ENCODE assay signal across 20 mouse cellular contexts in genomic region chr2:157824249-157824648, GRCm38 (mm10).
DNase-seq lines count a peak whose midpoint lies in the region; ATAC-seq and TF ChIP-seq lines count a peak whose summit lies in the region.
"Had no signal": no experiment of that assay in that cellular context is flagged by ENCODE, and none has a peak within 500 bp of the region (broad histone marks: within the 10 kb centered on the region; RNA-seq: fewer than 3 reads in every experiment).

No protein-coding gene starts in this region.

- no peak overlapping the region for H3K4me3 ChIP-seq in heart, embryonic 11.5 days (ENCODE audit: low read depth, low read length)
- no peak overlapping the region for H3K4me3 ChIP-seq in heart, embryonic 15.5 days
- no peak overlapping the region for H3K4me3 ChIP-seq in ES-Bruce4 (ENCODE audit: low read depth, low read length)
- no peak overlapping the region for H3K4me3 ChIP-seq in ES-E14 (ENCODE audit: insufficient read depth in 1 of 2, low read depth in 1 of 2, low read length in 2 of 2, poor library complexity in 1 of 2, severe bottlenecking in 1 of 2)
- no peak overlapping the region for H3K4me3 ChIP-seq in limb, embryonic 10.5 days
- H3K4me3 ChIP-seq: embryonic facial prominence, embryonic 13.5 days; forebrain, embryonic 13.5 days; hindbrain, embryonic 10.5 days; intestine, embryonic 15.5 days had no signal

- in situ Hi-C loops in ES-E14 (cut with MboI; ENCODE audit: low sequenced_read_pairs in 2 of 2, unreplicated experiment in 2 of 2): no loop called here

- ATAC-seq in heart, embryonic 11.5 days (replicated peaks; ENCODE audit: insufficient number of reproducible peaks, low FRiP score, low TSS enrichment): no peak
- no peak for ATAC-seq in heart, embryonic 15.5 days (replicated peaks; ENCODE audit: insufficient number of reproducible peaks, insufficient read depth, low FRiP score, low read depth)
- ATAC-seq: forebrain, embryonic 13.5 days; forebrain, postnatal 0 days; intestine, embryonic 15.5 days had no signal

- intact Hi-C loops in heart, postnatal 25 days (cut with DNase I): loop anchor here (5.0 kb wide), 1 partner anchor 48 kb away; no protein-coding TSS in a partner anchor

- no peak for TF ChIP-seq CTCF in ES-Bruce4 (IDR thresholded peaks at IDR 0.05; ENCODE audit: low read depth, low read length)

- no peak for DNase-seq in heart, adult 8-10 months (ENCODE audit: low spot score)
- DNase-seq in heart, postnatal 25 days (ENCODE audit: low spot score): no peak
- no peak for DNase-seq in ES-E14 (ENCODE audit: low read depth, low spot score)
- DNase-seq in ovary, postnatal 10 days (ENCODE audit: low spot score): no peak
- DNase-seq in limb, embryonic 10.5 days (ENCODE audit: low spot score): no peak
- DNase-seq: adrenal gland, postnatal 10 days; cerebellum, adult 11-12 months; cerebellum, adult 9-11 months; cerebellum, postnatal 36 days; forebrain, postnatal 0 days; gastrocnemius, postnatal 36 days; kidney, adult 18-20 months had no signal

- H3K36me3 ChIP-seq in heart, embryonic 11.5 days (ENCODE audit: control insufficient read depth, insufficient read depth, low read length): no peaks in the 10 kb centered on the region
- H3K36me3 ChIP-seq in heart, embryonic 15.5 days: no peaks in the 10 kb centered on the region
- H3K36me3 ChIP-seq in ES-Bruce4 (ENCODE audit: control insufficient read depth, insufficient read depth, low read length, poor library complexity, severe bottlenecking): no peaks in the 10 kb centered on the region
- H3K36me3 ChIP-seq in ES-E14 (ENCODE audit: control insufficient read depth, insufficient read depth, low read length, poor library complexity, severe bottlenecking): peaks cover 2% of the 10 kb centered on the region; the same call in 1 of the 2 replicates
- peaks cover 29% of the 10 kb centered on the region for H3K36me3 ChIP-seq in limb, embryonic 10.5 days
- H3K36me3 ChIP-seq: intestine, embryonic 15.5 days had no signal

- 0 out of 2 replicates have a peak overlapping the region, but pooled peaks have one; percentile 60 for H3K27ac ChIP-seq in heart, embryonic 11.5 days (ENCODE audit: low read depth, low read length)
- H3K27ac ChIP-seq in heart, embryonic 15.5 days: peak overlapping the region; percentile 68
- peak overlapping the region; percentile 23; the same call in 1 of the 2 replicates for H3K27ac ChIP-seq in ES-Bruce4 (ENCODE audit: insufficient read depth, low read length)
- H3K27ac ChIP-seq in ES-E14 (ENCODE audit: insufficient read depth, low read depth, low read length, poor library complexity, severe bottlenecking): peak overlapping the region; percentile 42; the same call in 1 of the 2 replicates
- H3K27ac ChIP-seq in limb, embryonic 10.5 days: no peak overlapping the region
- H3K27ac ChIP-seq: embryonic facial prominence, embryonic 13.5 days; forebrain, embryonic 13.5 days; hindbrain, embryonic 10.5 days; hindbrain, embryonic 14.5 days; intestine, embryonic 15.5 days had no signal

- H3K9me3 ChIP-seq in heart, embryonic 11.5 days (replicated peaks; ENCODE audit: control insufficient read depth, low read length): no peaks in the 10 kb centered on the region
- no peaks in the 10 kb centered on the region for H3K9me3 ChIP-seq in heart, embryonic 15.5 days (replicated peaks)
- H3K9me3 ChIP-seq in ES-Bruce4 (replicated peaks; ENCODE audit: control insufficient read depth, insufficient read depth, low read length, poor library complexity, severe bottlenecking) (no peaks in the 10 kb centered on the region), ES-E14 (ENCODE audit: control insufficient read depth, insufficient read depth, low read depth, low read length) (no peaks in the 10 kb centered on the region)
- H3K9me3 ChIP-seq in limb, embryonic 10.5 days (replicated peaks): no peaks in the 10 kb centered on the region
- H3K9me3 ChIP-seq: embryonic facial prominence, embryonic 13.5 days; forebrain, embryonic 13.5 days; hindbrain, embryonic 10.5 days; intestine, embryonic 15.5 days had no signal

- WGBS in heart, embryonic 11.5 days (ENCODE audit: insufficient replicate concordance): 82% methylated on average over 11 of the region's 11 CpGs
- WGBS in heart, embryonic 15.5 days: 77% methylated on average over 11 of the region's 11 CpGs
- 94% methylated on average over 11 of the region's 11 CpGs for WGBS in limb, embryonic 10.5 days

- peaks cover 20% of the 10 kb centered on the region for H3K4me1 ChIP-seq in heart, embryonic 11.5 days (ENCODE audit: control insufficient read depth, insufficient read depth, low read length)
- H3K4me1 ChIP-seq in heart, embryonic 15.5 days (replicated peaks): peaks cover 20% of the 10 kb centered on the region
- H3K4me1 ChIP-seq in ES-Bruce4 (ENCODE audit: control insufficient read depth, insufficient read depth, low read length): no peaks in the 10 kb centered on the region
- H3K4me1 ChIP-seq in ES-E14 (ENCODE audit: control insufficient read depth in 2 of 2, insufficient read depth in 2 of 2, low read length in 2 of 2, poor library complexity in 1 of 2): peaks cover 2 to 8% of the 10 kb centered on the region in 2 experiments; a peak in 3 of 4 replicates
- H3K4me1 ChIP-seq in limb, embryonic 10.5 days: no peaks in the 10 kb centered on the region; the same call in 1 of the 2 replicates
- H3K4me1 ChIP-seq: embryonic facial prominence, embryonic 13.5 days; intestine, embryonic 15.5 days had no signal

- H3K4me2 ChIP-seq in heart, embryonic 11.5 days: no peak overlapping the region
- no peak overlapping the region for H3K4me2 ChIP-seq in heart, embryonic 15.5 days
- H3K4me2 ChIP-seq: embryonic facial prominence, embryonic 13.5 days; forebrain, embryonic 13.5 days; hindbrain, embryonic 14.5 days; intestine, embryonic 15.5 days had no signal

- H3K9ac ChIP-seq in heart, embryonic 11.5 days (ENCODE audit: low read depth, low read length): no peak overlapping the region
- no peak overlapping the region for H3K9ac ChIP-seq in heart, embryonic 15.5 days
- H3K9ac ChIP-seq in ES-Bruce4 (ENCODE audit: low read depth, poor library complexity, severe bottlenecking) (no peak overlapping the region), ES-E14 (ENCODE audit: insufficient read depth, low read depth, low read length, poor library complexity, severe bottlenecking) (no peak overlapping the region)
- H3K9ac ChIP-seq: embryonic facial prominence, embryonic 13.5 days; forebrain, embryonic 13.5 days; forebrain, postnatal 0 days; hindbrain, embryonic 14.5 days; intestine, embryonic 15.5 days had no signal

- H3K27me3 ChIP-seq in heart, embryonic 11.5 days (ENCODE audit: control insufficient read depth, insufficient read depth, low read length): no peaks in the 10 kb centered on the region
- H3K27me3 ChIP-seq in heart, embryonic 15.5 days: no peaks in the 10 kb centered on the region
- H3K27me3 ChIP-seq in ES-Bruce4 (ENCODE audit: control insufficient read depth, insufficient read depth, low read length, poor library complexity, severe bottlenecking): no peaks in the 10 kb centered on the region
- no peaks in the 10 kb centered on the region for H3K27me3 ChIP-seq in limb, embryonic 10.5 days (ENCODE audit: low read depth, poor library complexity, severe bottlenecking)
- H3K27me3 ChIP-seq: embryonic facial prominence, embryonic 13.5 days; forebrain, embryonic 13.5 days; intestine, embryonic 15.5 days had no signal

- TF ChIP-seq EP300 in ES-Bruce4 (IDR thresholded peaks at IDR 0.05; ENCODE audit: insufficient read depth, low read depth, low read length): no peak

- TF ChIP-seq POLR2A in ES-Bruce4 (IDR thresholded peaks at IDR 0.05; ENCODE audit: insufficient read depth, low read length): no peak

TF ChIP-seq in ES-E14, 5 proteins besides CTCF, POLR2A, EP300 and RAD21:
- no peak for TF ChIP-seq CHD2 (IDR thresholded peaks at IDR 0.05; ENCODE audit: low read depth, low read length)
